Mouse (Mus musculus): ENCODE data around the gene Tcte2.

- TF ChIP-seq EP300 (IDR thresholded peaks at IDR 0.05) (no peak), CTCF (IDR thresholded peaks at IDR 0.05) (no peak)
These were observed 2.3 kb downstream of the Tcte2 start for GRCm38 (mm10) chr17:13759156-13759852.
